Mouse (Mus musculus) lung, postnatal 0 days (tissue): ENCODE results near the gene BC034090.

Experiments used
- CTCF ChIP-seq: IDR thresholded peaks from 2 replicates; pipeline ENCODE4 v1.5.1; 2016; ENCODE audit warnings: antibody characterized with exemption, mild to moderate bottlenecking
- EP300 ChIP-seq: IDR thresholded peaks from 2 replicates; pipeline ENCODE4 v1.6.1; 2016; ENCODE audit warnings: antibody characterized with exemption, mild to moderate bottlenecking, control low read depth

DNA sequence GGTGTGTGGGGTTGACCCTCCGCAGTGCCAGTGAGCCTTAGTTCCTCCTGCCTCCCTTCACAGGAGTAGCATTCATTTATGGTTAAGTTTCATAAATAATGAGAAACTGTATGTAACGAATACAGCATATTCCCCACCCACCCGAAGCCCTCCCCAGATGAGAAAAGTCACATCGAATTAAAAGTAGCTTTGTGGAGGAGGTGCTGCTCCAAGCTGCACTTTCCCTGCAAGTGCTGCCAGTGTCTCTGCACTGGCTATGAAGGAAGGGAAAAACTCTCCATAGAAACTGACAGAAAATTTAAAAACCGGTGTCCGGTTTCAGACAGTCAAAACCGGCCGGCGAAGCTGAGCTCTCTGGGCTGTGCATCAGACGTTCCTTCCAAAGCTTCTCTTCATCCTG lies 36.1 kb upstream of the BC034090 start:
- TF ChIP-seq CTCF (no peak), EP300 (no peak)
